Mouse (Mus musculus) retina, postnatal 7 days (tissue): ENCODE results near the gene Akap13.
A peak's percentile ranks its signal among the peaks of the same experiment; 100 is the strongest.
"Not testable (repeated sequence)": the region's sequence is repeated elsewhere in the genome, so short reads cannot be mapped to it uniquely, and the experiment has no call there.

Experiments
- DNase-seq: peaks from one replicate; pipeline ENCODE4 v3.0.0-alpha.2; 2012; ENCODE audit warnings: low read depth, low spot score

Gene Akap13

DNA sequence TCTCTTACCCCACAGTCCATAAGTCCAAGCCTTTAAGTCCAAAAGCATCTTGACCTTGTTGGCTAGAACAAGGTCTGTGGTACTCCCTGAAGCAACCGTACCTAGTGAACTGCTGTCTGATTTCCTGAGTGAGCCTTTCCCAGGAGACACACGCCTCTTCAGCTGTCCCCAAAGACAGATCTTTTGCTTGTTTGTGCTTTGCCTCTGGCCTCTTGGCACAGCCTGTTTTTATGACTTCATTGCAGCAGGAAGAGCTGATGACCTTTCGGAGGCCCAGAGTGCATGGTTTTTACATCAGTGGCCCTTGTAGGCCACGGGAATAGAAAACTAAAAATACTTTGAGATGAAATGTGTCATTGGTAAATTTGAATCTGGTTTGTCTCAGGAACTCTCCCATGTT is 260.6 kb downstream of the Akap13 start:
- DNase-seq, result no peak

DNA sequence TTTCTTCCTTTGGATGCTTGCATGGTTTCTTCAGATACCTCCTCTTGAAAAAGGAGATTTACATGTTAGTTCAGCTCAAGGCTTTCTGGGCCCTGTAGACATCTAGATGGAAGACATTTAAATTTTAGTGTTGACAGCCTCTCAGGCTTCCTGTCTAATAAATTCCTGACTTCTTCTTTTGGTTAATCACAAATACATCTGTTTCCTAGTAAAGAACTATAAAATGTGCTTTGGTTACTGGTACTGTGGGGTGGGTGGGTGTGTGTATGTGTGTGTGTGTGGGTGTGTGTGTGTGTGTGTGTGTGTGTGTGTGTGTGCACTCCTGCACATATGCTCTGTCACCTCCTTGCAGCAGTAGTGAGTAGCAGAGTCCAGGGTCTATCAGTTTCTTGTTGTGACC is 262.0 kb downstream of the Akap13 start:
- no peak for DNase-seq

DNA sequence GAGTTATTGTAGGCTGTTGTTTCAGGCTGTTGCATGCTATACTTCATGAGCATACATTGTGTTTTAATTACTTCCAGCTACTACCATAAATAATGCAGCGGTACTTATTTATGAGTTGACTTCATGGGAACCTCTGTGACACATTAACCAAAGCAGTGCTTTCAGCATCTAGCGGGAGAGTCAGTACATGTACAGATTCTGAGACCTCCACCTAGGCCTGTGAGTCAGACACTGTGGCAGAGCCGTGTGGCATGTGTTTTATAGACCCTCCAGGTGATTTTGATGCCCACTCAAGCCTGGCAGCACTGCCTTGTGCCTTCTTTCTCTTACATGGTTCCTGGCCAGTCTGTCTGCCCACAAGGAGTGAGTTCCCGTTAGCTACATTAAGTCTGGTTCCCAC is 266.0 kb downstream of the Akap13 start:
- no peak for DNase-seq

DNA sequence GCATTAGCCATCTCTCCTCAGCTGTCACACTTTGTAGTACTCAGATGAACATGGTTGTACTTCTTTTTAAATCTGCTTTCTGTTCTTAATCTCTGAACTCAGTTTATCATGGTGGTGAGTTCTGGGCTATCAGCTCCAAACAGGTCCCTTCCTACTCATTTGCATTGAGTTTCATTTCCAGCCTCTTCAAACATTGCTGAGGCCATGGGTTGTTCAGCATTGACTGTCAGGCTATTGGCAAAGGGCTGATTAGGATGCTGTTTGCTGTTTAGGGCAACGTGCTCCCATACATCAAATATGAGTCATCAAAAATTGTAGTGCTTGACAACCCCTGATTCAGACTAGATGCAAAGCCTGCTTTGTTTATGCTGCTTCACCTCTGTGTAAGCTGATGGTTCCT is 268.7 kb downstream of the Akap13 start:
- DNase-seq, result no peak

DNA sequence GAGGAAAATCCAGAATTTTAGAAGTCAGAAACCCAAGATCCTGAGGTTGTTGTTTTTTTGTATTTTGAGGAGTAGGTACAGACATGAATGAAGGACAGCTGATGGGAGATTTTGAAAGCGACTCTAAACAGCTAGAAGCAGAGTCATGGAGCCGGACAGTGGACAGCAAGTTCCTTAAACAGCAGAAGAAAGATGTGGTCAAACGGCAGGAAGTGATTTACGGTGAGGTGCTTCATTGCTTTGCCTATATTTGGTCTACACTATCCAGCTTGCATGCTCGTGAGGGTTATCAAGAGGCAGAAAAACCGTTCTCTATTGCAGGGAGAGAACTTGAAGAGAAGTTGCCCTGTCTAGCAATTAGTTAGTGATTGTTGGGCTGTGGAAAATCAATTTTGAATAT is 270.6 kb downstream of the Akap13 start:
- no peak for DNase-seq

DNA sequence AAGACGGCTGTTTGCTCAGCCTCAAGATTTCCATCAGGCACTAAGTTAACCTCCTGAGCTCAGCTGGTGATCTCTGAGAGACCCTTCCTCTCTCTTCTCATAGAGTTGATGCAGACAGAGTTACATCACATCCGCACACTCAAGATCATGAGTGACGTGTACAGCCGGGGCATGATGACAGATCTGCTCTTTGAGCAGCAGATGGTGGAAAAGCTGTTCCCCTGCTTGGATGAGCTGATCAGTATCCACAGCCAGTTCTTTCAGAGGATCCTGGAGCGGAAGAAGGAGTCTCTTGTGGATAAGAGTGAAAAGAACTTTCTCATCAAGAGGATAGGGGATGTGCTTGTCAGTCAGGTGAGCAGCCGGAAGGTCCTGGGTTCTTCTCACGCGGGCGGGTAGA is 271.5 kb downstream of the Akap13 start:
- DNase-seq, result no peak

DNA sequence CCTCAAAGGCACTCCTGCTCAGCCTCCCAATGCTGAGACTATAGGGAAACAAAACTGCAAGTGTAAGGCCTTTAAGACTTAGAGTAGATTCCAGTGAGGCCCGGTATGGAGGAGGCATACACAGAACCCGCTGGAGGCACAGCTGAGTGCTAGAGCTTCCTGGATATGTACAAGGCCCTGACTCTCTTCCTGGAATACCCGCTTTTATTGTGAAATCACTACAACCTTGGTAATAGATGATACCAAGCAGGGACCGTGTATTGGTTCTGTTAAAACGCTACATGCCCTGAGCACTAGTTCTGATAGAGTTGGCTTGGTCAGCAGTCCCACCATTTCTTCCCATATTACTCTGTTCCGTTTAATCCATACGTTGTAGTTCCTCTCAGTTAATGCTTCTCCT is 274.3 kb downstream of the Akap13 start:
- DNase-seq, result no peak

DNA sequence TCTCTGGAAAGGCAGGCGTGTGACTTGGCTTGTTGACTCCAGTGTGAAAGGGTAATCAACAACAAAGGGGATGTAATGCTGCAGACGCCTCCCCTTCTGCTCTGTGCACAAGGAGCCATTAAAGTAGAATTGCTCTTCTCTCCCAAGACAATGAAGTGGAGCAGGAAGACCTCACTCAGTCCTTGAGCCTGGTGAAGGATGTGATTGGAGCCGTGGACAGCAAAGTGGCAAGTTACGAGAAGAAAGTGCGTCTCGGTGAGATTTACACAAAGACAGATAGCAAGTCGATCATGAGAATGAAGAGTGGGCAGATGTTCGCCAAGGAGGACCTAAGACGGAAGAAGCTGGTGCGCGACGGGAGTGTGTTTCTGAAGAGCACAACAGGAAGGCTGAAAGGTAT is 274.9 kb downstream of the Akap13 start:
- no peak for DNase-seq

DNA sequence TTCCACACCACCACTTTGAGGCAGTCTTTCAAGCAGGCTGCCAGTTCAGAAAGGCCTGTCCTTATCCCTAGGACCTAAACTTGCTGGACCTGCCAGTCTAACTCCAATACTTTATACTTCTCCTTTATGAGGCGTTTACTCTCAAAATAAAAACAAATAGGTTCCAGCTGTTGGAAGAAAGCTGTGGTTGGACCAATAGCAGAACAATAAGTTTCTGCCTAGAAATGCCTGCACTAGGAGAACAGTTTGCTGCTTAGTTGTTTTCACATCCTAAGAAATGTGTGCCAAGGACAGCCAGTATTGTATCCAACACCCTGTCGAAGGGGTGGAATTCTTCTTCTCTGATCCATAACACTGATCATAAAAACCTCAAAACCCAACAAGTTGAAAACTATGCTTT is 276.6 kb downstream of the Akap13 start:
- no peak for DNase-seq

DNA sequence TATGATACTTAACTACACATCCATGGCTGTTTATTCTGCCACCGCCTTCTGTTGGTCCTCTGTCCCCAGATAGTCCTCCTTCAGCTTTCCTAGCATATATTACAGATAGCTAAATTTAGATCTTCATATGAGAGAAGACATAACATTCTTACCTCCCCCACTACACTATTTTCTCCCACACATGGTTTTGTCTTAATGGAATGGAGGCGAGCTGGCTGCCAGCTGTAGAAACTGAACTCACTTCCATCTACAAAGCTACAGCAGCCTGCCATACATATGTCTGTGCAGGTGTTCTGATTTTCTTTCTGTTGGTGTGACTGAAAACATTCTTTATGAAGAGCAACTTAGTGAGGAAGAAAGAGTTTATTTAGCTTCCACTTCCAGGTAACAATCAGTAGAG is 277.8 kb downstream of the Akap13 start:
- no peak for DNase-seq

DNA sequence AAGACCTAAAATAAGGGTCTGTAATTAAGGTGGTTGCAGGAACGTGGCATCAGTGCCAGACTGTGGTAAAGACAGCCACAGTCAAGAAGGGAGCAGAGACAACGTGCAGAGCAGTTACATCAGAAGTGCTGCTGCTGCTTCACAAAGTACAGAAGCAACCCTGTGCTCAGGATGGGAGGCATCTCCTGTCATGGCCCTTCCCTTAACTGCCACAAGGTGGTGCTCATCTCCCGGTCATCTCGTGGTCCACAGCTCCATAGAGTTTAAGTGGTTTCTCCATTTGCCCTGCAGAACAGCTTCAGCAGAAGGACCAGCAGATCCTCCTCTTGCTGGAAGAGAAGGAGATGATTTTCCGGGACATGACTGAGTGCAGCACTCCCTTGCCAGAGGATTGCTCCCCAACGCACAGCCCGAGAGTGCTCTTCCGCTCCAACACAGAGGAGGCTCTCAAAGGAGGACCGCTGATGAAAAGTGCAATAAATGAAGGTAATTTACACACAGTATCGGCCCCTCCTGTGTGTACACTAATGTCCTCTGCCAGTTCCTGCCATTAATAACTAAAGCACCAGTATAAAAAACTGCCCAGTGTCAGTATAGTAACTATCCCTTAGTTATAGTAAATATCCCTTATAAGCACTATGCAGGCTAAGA is 283.9 kb downstream of the Akap13 start:
- peak; percentile 44 for DNase-seq

DNA sequence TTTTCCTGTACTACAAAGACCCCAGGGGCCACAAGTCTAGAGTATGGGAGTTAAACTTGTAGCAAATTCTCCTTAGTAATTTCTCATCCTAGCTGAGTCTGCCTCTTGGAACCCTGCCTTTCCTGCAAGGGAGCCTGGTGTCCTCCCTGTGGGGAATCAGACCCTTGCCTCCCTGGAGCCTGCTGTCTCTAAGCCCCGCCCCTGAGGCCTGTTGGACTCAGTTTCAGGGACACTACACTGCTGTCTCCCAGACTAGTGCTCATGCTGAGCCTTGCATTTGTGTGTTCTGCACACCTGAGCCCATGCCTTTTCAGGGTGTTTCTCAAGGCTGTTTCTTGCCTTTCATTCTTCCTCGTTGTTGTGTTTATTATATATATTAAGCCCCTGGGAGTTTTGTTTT is 289.2 kb downstream of the Akap13 start:
- no peak for DNase-seq

DNA sequence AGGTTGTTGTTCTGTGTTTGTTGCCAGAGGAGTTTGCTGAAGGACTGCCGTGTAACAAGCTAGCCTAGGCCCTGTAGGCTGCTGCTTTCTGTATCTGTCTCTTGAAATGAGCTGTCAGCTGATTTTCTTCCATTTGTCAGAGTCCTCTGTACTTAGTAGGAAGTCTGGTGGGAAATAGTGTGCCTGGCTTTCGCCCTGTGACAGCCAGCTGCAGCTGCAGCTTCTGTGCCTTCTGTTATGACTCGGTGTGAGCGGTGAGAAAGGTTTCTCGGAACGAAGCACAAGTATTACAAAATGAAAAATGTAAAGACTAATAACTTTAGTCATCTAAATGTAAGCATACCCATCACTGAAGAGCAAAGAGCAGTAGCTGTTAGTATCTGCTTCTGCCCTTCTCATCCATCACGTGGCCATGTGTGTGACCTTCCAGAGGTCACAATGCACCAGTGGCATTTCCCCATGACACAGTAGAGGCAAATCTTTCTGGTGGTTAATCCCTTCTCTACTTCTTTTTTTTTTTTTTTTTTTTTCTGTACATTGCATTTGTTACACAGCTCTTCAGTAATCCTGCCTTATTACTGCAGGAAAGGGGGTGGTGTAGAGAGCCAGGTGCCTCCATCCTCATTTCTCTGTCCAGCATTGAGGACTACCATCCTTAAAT is 289.8 kb downstream of the Akap13 start:
- no peak for DNase-seq

DNA sequence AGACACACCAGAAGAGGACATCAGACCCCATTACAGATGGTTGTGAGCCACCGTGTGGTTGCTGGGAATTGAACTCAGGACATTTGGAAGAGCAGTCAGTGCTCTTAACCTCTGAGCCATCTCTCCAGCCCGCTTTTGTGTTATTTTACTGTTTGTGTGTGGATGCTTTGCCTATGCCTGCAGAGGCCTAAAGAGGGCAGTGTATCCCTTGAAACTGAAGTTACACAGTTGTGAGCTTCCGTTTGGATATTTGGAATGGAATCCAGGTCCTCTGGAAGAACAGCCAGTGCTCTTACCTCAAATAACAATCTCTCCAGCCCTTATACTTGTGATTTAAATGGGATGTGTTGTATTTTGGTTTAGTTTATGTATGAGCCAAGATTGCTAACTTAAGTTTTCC is 290.6 kb downstream of the Akap13 start:
- DNase-seq, result not testable (repeated sequence)

DNA sequence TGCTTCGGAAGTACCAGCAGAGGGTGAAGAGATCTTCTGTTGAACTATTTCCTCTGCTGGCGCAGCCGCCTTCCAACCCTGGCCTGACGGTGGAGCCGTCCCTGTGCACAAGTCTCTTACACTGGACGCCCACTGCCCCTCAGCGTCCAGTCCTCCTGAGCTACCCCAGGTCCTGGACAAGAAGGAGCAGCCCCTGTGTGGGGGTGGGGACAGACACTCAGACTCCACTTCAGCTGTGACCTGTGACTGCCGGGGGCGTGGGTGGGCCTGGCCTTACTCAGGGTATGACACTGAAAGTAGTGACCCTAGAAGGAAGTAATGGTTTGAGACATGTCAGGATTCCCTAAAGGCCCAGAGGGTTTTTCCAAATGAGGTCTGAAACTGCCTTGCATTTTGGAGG is 295.2 kb downstream of the Akap13 start:
- DNase-seq, result no peak

DNA sequence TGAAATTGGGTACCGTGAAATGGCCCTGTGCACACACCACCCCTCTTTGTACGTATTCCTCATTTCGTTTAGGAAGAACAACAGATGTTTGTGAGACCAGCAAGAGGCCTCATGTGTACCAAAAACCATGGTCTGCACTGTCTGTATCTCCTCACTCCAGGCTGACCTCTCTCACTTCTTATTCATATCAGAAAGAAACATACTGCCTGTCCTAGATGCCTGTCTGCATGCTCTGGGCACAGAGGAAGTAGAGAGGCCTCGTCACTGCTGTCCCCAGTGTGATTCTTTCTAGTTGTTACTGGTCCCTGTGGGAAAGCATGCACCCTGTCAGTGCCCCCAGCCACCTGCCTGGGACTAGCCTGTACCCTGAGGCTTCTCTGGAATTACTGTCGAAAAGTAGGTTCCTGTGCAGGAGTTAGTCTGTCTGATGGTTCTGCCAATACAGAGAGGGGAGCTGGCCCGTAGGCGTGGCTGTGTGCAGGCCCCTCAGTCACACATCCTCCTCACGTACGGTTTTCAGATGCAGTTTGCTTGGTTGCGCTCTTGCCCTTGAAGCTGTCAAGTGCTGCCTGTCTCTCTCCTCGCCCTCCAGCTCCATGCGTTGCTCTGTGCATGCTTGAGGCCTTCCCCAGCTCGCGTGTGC is 295.9 kb downstream of the Akap13 start:
- DNase-seq, result no peak

DNA sequence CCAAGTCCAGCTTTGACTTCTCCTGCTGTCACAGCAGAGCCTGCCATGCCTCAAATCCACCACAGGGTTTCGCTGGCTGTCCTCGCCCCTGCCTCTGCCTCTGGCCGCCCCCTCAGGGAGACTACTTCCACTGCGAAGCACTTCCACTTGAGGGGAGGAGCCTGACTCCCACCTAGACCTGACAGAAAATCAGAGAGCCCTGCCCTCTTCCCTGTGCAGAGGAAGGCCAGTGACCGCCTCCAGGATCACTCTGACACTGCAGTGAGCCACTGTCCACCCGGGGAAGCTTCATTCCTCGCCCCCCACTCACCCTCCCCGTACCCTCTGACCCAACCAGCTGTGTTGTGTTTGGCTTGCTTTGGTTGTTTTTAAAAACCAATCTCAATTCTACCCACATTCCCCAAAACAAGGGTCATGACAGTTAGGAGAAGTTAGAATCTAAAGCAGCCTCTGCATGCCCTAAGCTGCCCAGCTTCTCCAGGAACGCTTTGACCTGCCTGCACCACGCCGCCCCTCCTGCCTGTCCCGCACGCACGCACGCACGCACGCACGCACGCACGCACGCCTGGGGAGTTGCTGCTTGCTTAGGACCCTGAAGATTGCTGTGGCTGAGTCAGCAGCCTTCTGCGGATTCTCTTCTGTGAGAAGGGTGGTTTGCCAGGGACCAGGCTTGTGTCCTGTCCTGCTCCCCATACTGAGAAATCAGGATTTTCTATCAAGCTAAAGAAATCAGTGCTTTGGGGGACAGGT is 297.3 kb downstream of the Akap13 start:
- no peak for DNase-seq

DNA sequence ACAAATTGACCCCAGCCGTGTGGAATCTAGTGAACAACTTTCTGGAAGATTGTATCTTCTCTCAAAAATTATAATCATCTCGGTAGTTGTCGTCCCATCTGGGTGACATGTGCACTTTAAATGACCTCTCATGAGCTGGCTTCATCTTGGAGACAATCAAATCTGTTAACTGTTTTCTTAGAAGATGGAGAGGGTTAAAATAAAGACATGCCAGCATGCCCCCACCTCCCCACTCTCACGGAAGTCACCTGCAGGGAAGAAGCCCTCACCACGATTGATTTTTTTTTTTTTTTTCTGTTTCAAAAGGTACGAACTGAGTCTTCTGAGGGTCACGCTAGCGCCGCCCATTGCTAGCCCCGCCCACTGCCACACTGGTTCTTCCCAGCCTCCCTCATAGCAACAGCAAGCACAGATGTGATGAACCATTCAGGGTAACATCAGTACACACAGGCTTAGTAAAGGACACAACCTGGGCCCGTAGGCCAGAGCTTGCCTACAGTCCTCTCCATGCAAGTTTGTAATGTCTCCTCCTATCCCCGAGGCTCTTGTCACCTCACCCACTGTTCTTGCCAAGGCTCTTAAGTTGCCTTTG is 298.0 kb downstream of the Akap13 start:
- DNase-seq, result no peak

DNA sequence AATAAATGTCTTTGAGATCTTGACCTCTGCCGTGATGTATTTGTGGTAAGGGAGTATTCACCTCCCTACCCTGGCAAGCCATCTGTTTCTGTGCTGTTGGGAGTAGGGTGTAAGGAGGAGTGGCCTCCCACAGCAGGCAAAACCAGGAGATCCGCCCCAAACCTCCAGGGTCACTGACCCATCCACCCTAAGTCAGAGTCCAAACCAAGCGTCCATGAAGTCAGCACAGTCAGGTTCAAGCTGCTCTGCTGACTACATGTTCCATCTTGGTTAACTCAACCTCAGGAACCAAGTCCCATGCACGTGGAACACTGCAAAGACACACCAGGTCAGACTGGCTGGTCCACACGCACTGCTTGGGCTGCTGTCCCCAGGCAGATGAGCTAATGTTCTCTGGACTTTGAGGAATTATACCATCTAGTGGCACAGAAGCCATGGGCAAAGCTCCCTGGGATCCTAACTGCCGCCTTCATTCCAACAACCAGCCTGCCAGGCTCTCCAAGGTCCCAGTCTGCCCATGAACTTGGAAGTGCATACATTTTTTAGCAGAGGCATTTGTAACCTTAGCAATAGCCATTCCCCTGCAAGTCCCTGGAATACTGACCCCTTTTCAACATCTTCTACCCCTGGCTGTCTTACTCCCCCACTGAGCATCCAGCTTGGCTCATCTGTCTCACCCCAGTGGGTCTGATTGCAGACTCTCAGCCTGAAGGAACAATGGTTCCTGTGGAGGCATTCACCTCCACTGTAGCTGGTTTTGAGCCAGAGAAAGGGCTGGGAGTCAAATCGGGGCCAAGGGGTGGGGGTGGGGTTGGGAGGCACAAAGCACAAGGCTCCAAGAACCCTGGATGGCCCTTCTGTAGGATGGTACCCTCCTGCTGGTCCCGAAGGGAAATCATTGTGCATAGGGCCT is 299.5 kb downstream of the Akap13 start:
- DNase-seq, result no peak

DNA sequence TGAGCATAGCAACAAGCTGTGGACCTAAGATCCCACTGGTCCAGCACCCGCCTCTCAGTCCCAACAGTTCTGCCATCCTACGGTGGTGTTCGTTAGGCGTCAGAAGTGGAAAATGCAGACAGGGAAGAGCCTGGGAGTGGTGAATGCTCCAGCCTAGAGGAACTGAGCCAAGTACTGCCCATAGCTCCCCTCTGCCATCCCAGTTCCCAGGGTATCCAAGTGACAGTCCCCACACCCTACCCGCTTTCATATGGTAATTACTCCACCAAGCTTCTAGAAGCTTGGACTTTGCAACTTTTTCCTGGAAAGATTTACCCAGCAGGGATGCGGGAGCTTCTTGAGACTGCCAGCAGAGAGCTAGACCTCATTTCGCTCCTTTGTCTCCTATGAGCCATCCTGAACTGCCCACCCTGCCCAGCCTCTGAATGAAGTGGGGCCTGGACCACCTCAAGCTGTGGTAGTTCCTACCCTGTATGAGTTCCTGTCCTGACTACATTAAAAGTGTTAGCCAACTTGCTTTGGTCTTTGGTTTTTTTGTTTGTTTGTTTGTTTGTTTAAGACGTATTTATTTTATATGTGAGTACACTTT is 300.6 kb downstream of the Akap13 start:
- DNase-seq, result no peak
